In the genomic region with DNA sequence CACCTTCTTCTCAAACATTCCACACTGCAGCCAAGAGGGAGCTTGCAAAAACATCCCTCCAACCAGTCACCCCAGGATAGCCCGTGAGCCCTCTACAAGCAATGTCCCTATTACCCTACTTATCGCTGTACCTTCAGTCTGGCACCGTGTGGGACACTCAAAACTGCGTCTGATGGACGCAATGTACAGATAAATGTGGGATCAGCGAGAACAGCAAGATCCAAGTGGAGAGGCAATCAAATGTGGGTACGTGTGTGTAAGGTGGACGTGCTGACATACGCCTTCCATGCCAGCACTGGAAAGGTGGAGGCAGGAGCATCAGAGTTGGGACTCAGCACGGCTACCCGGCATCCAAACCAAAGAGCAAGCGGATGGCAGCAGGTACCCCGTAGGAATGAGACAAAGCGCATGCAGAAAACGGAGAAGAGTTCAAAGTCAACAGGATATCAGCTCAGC, we compare ENCODE assay signal across 8 mouse cellular contexts. TPM values are rescaled to one million over a fixed set of nuclear protein-coding genes. Genes with fewer than 3 reads are reported as not detected.
A peak's percentile ranks its signal among the peaks of the same experiment; 100 is the strongest.
DNase-seq lines count a peak whose midpoint lies in the region; ATAC-seq and TF ChIP-seq lines count a peak whose summit lies in the region.

No protein-coding gene starts in this region.

- H3K9ac ChIP-seq in ES-Bruce4 (ENCODE audit: low read depth, poor library complexity, severe bottlenecking), result peak overlapping the region; percentile 62
- H3K9ac ChIP-seq in forebrain, postnatal 0 days, result peak overlapping the region; percentile 90

- intact Hi-C loops in left cerebral cortex, postnatal 36 days (cut with DNase I), result no loop called here

- no peaks in the 10 kb centered on the region for H3K9me3 ChIP-seq in heart, embryonic 10.5 days
- no peaks in the 10 kb centered on the region for H3K9me3 ChIP-seq in ES-Bruce4 (replicated peaks; ENCODE audit: control insufficient read depth, insufficient read depth, low read length, poor library complexity, severe bottlenecking)
- H3K9me3 ChIP-seq in forebrain, postnatal 0 days (ENCODE audit: low read length), result no peaks in the 10 kb centered on the region

- no peak for TF ChIP-seq POLR2A in ES-Bruce4 (IDR thresholded peaks at IDR 0.05; ENCODE audit: insufficient read depth, low read length)

- ATAC-seq in forebrain, postnatal 0 days, result peak; percentile 34; the same call in 1 of the 2 replicates
- peak; percentile 13 for ATAC-seq in megakaryocyte progenitor cell, adult 5-6 weeks (replicated peaks; ENCODE audit: poor library complexity)

- H3K27me3 ChIP-seq in heart, embryonic 10.5 days (ENCODE audit: insufficient read depth, poor library complexity, severe bottlenecking), result no peaks in the 10 kb centered on the region
- H3K27me3 ChIP-seq in ES-Bruce4 (ENCODE audit: control insufficient read depth, insufficient read depth, low read length, poor library complexity, severe bottlenecking), result no peaks in the 10 kb centered on the region
- no peaks in the 10 kb centered on the region for H3K27me3 ChIP-seq in forebrain, postnatal 0 days (ENCODE audit: insufficient read depth, low read length)

- peaks cover 17% of the 10 kb centered on the region for H3K4me1 ChIP-seq in heart, embryonic 10.5 days
- no peaks in the 10 kb centered on the region for H3K4me1 ChIP-seq in ES-Bruce4 (ENCODE audit: control insufficient read depth, insufficient read depth, low read length)
- peaks cover 9% of the 10 kb centered on the region for H3K4me1 ChIP-seq in forebrain, postnatal 0 days (ENCODE audit: insufficient read depth)

- TF ChIP-seq CTCF in ES-Bruce4 (IDR thresholded peaks at IDR 0.05; ENCODE audit: low read depth, low read length), result no peak
- TF ChIP-seq CTCF in forebrain, postnatal 0 days (IDR thresholded peaks at IDR 0.05; ENCODE audit: low read depth), result no peak

- H3K4me2 ChIP-seq in forebrain, postnatal 0 days (ENCODE audit: low read depth), result peak overlapping the region; percentile 90

- no peak for TF ChIP-seq EP300 in ES-Bruce4 (IDR thresholded peaks at IDR 0.05; ENCODE audit: insufficient read depth, low read depth, low read length)

- no peak for DNase-seq in heart, embryonic 10.5 days (ENCODE audit: low spot score)
- DNase-seq in heart, adult 11 months, result no peak
- DNase-seq in forebrain, postnatal 0 days, result no peak
- DNase-seq in left cerebral cortex, postnatal 36 days (ENCODE audit: low spot score in 2 of 2), result no peak
- DNase-seq in Muller cell, postnatal 12 days (ENCODE audit: inconsistent ontology term), result no peak
- no peak for DNase-seq in layer of hippocampus, postnatal 14 days (ENCODE audit: low spot score in 2 of 2)

- peak overlapping the region; percentile 98 for H3K27ac ChIP-seq in heart, embryonic 10.5 days
- no peak overlapping the region for H3K27ac ChIP-seq in ES-Bruce4 (ENCODE audit: insufficient read depth, low read length)
- peak overlapping the region; percentile 98 for H3K27ac ChIP-seq in forebrain, postnatal 0 days (ENCODE audit: low read depth, low read length)

- H3K36me3 ChIP-seq in heart, embryonic 10.5 days, result 0 out of 2 replicates have a peak, but pooled peaks cover 2% of the 10 kb centered on the region
- no peaks in the 10 kb centered on the region for H3K36me3 ChIP-seq in ES-Bruce4 (ENCODE audit: control insufficient read depth, insufficient read depth, low read length, poor library complexity, severe bottlenecking)
- no peaks in the 10 kb centered on the region for H3K36me3 ChIP-seq in forebrain, postnatal 0 days (ENCODE audit: insufficient read depth)

- peak overlapping the region; percentile 95 for H3K4me3 ChIP-seq in heart, embryonic 10.5 days
- peak overlapping the region; percentile 96 for H3K4me3 ChIP-seq in ES-Bruce4 (ENCODE audit: low read depth, low read length)
- H3K4me3 ChIP-seq in forebrain, postnatal 0 days (ENCODE audit: low read depth, low read length), result peak overlapping the region; percentile 87

- 3% methylated on average over 15 of the region's 15 CpGs for WGBS in heart, embryonic 10.5 days
- WGBS in forebrain, postnatal 0 days, result 4% methylated on average over 15 of the region's 15 CpGs

RNA-seq across cellular contexts. Expression of gene Dync1h1, which starts 10.4 kb away (rescaled TPM):
- 49.9 and 51.6 TPM in 2 replicates for polyA plus RNA-seq in heart, embryonic 10.5 days (2016; fragmentation: Nextera tagmentation; extraction: Ambion mirVana)
- 145 and 165 TPM in 2 replicates for polyA plus RNA-seq in ES-Bruce4 (2011; ENCODE audit: insufficient read depth, insufficient read length, low read depth, missing spikeins)
- 253 and 275 TPM in 2 replicates for total RNA-seq in forebrain, postnatal 0 days (2014; rRNA removed)
- polyA plus RNA-seq in forebrain, postnatal 0 days (2015; fragmentation: Nextera tagmentation; extraction: Ambion mirVana), result 45.4 and 54.6 TPM in 2 replicates
- 60.2 and 64.4 TPM in 2 replicates for total RNA-seq in megakaryocyte progenitor cell, adult 5-6 weeks (2015)
- total RNA-seq in megakaryocyte progenitor cell, adult 5-6 weeks (2017), result 91.9 and 102 TPM in 2 replicates
- total RNA-seq in left cerebral cortex, postnatal 36 days (2021), result 100 to 1,000 TPM; 323 to 329 TPM
- 100 to 1,000 TPM; 301 to 319 TPM for total RNA-seq in layer of hippocampus, postnatal 14 days (2021)
